Mouse (Mus musculus) left cerebral cortex, adult 9 months (tissue): Measurements from ENCODE around the gene Stpg4.

Source experiments
- DNase-seq, 2 experiments: peaks; one replicate each; pipeline ENCODE4 v3.0.0; 2022; ENCODE audit warnings: low spot score in 2 of 2

Stpg4 gene

GRCm38 (mm10) chr17:87427511-87427910 is at the start of gene Stpg4:
TSS of gene Stpg4 (minus strand) at chr17:87427741.
- DNase-seq = no peak

- DNase-seq = no peak
Measured at GRCm38 (mm10) chr17:87475356-87475755, 47.8 kb upstream of the Stpg4 start.

GRCm38 (mm10) chr17:87474501-87474795 is 46.9 kb upstream of the Stpg4 start:
- DNase-seq = no peak

- peak in 1 of 2 experiments; percentile 71 for DNase-seq
Measured at GRCm38 (mm10) chr17:87473736-87474500, 46.4 kb upstream of the Stpg4 start.

- DNase-seq = no peak
Measured at GRCm38 (mm10) chr17:87473441-87473735, 45.8 kb upstream of the Stpg4 start.

- DNase-seq = no peak
Measured at GRCm38 (mm10) chr17:87472879-87473278, 45.3 kb upstream of the Stpg4 start.

- DNase-seq = no peak
Measured at GRCm38 (mm10) chr17:87471661-87472060, 44.1 kb upstream of the Stpg4 start.

GRCm38 (mm10) chr17:87470797-87471196 is 43.3 kb upstream of the Stpg4 start:
- DNase-seq = no peak

GRCm38 (mm10) chr17:87470282-87470681 is 42.7 kb upstream of the Stpg4 start:
- no peak for DNase-seq

- DNase-seq = no peak
Measured at GRCm38 (mm10) chr17:87469428-87469827, 41.9 kb upstream of the Stpg4 start.

GRCm38 (mm10) chr17:87468616-87469015 is 41.1 kb upstream of the Stpg4 start:
- peak in 1 of 2 experiments; percentile 35 for DNase-seq

GRCm38 (mm10) chr17:87461499-87461896 is 34.0 kb upstream of the Stpg4 start:
- no peak for DNase-seq

- DNase-seq = no peak
Measured at GRCm38 (mm10) chr17:87460669-87461498, 33.3 kb upstream of the Stpg4 start.

GRCm38 (mm10) chr17:87459750-87460668 is 32.5 kb upstream of the Stpg4 start:
- peak in 1 of 2 experiments; percentile 82 for DNase-seq

GRCm38 (mm10) chr17:87458911-87459749 is 31.6 kb upstream of the Stpg4 start:
- no peak for DNase-seq

- no peak for DNase-seq
Measured at GRCm38 (mm10) chr17:87457961-87458360, 30.4 kb upstream of the Stpg4 start.

- no peak for DNase-seq
Measured at GRCm38 (mm10) chr17:87454121-87454520, 26.6 kb upstream of the Stpg4 start.

- DNase-seq = no peak
Measured at GRCm38 (mm10) chr17:87453336-87453735, 25.8 kb upstream of the Stpg4 start.

- DNase-seq = no peak
Measured at GRCm38 (mm10) chr17:87448881-87449280, 21.3 kb upstream of the Stpg4 start.

GRCm38 (mm10) chr17:87448339-87448738 is 20.8 kb upstream of the Stpg4 start:
- no peak for DNase-seq

GRCm38 (mm10) chr17:87447612-87448200 is 20.2 kb upstream of the Stpg4 start:
- DNase-seq = no peak
